Mouse (Mus musculus): ENCODE results near the gene Wbp11. TPM values are rescaled to one million over a fixed set of nuclear protein-coding genes. Genes with fewer than 3 reads are reported as not detected.

Gene Wbp11
- total RNA-seq, 2 experiments from 2014 or later, result 123 to 133 TPM

Small RNA genes lying within 50 kb of the gene (microRNA-seq; reads per million reads assigned to microRNA genes)
- gene Gm44364, result 0 reads per million in 2 experiments

Other genes with a start within 250 kb of the Wbp11 start
- under 1 TPM in 1 of 2 experiments, not detected in 1; 0.58 TPM for gene Plbd1, start 166.3 kb downstream of the Wbp11 start, total RNA-seq (2021)
- under 1 TPM; 0.46 to 0.52 TPM for gene Gucy2c, start 46.5 kb downstream of the Wbp11 start, total RNA-seq (2021)
- 10 to 100 TPM; 10.9 to 12.0 TPM for gene Hist4h4, start 23.8 kb downstream of the Wbp11 start, total RNA-seq (2021)
- gene H2afj, start 20.0 kb downstream of the Wbp11 start, total RNA-seq (2021), result 10 to 100 TPM; 72.0 to 72.6 TPM
- gene BC049715, start 607 bp downstream of the Wbp11 start, total RNA-seq (2021), result 1 to 10 TPM; 2.2 to 4.6 TPM
- gene Smco3, start 7.2 kb upstream of the Wbp11 start, total RNA-seq (2021), result 1 to 10 TPM; 4.0 to 4.8 TPM
- gene Art4, start 29.5 kb upstream of the Wbp11 start, total RNA-seq (2021), result not detected
- gene Mgp, start 47.6 kb upstream of the Wbp11 start, total RNA-seq (2021), result 10 to 100 TPM; 23.2 to 39.5 TPM
- 1 to 10 TPM in 1 of 2 experiments, under 1 TPM in 1; 0.69 to 1.1 TPM for gene Erp27, start 93.9 kb upstream of the Wbp11 start, total RNA-seq (2021)
- gene Pde6h, start 95.6 kb upstream of the Wbp11 start, total RNA-seq (2021), result 1 to 10 TPM; 1.2 to 1.8 TPM
- gene Arhgdib, start 113.7 kb upstream of the Wbp11 start, total RNA-seq (2021), result 10 to 100 TPM; 12.4 to 12.6 TPM

Measured in layer of hippocampus, postnatal 14 days (tissue).